Mouse (Mus musculus): ENCODE data around the gene Olfr1154. TPM values are rescaled to one million over a fixed set of nuclear protein-coding genes. Genes with fewer than 3 reads are reported as not detected.

The Olfr1154 gene
- total RNA-seq (2021), result not detected

- no peak for DNase-seq
- intact Hi-C loops (cut with DNase I), result no loop called here
Observed at GRCm38 (mm10) chr2:87905066-87905465, at the start of gene Olfr1154. Gene Olfr1154 (minus strand): TSS chr2:87905166.

DNA sequence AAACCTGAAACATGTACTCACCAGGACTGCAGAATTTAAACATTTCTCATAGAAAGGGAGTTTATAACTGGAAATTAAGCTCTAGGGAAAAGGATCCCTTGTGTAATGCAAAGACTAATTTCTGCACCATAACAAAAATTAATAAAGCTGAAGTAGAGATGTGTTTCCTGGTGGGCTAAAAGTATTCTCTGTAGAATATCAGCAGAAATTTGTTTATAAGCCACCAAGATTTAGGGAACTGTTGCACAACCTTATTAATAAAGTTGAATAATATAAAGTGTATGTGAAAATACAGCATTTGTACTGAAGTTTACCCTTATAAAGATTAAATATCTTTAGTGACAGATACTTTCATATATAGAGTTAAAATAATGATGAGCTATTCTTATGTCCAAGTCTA is 48.0 kb upstream of the Olfr1154 start, which contains the start of gene Olfr1156:
Gene Olfr1156 (minus strand): TSS at position 101 of the 400 bp plus-strand sequence.
- intact Hi-C loops (cut with DNase I), result no loop called here
- no peak for DNase-seq

DNA sequence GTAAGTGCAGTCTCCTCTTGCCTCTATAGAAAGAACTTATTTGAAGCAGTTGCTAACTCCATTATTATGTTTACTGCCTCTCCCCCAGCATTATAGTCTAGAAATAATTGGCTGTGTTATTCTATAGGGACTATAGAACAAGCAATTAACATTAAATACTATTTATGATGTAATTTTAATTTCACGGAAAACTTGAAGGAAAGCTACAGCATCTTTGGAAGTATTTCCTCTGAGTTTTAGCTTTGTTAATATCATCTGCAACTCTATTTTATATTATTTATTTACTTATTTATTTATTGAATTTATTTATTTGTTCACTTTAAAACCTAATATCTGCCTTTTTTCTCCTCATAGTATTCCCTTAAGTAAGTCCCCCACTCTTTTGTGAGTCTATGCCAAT is 40.1 kb upstream of the Olfr1154 start, which contains the start of gene Olfr1155:
Gene Olfr1155 (minus strand): TSS at position 101 of the 400 bp plus-strand sequence.
- DNase-seq, result no peak
- intact Hi-C loops (cut with DNase I), result no loop called here

DNA sequence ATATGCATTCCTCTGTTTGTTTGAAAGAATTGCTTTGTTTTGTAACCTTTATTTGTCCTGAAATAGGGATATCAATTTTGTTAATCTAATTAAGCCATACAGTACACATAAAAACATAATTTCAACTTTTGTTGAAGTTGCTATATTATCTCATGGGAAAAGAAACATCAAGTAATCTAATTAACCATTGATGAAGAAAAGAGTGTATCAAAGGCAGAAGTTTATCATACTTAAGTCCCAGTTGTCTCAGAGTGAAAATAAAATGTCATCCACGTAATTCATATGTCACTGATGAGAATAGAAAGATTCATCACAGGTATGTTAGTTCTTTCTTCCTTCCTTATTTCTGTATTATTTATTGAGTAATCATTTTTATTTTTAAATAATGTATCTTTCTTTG is 10.3 kb downstream of the Olfr1154 start, which contains the start of gene Olfr1153:
Gene Olfr1153 (plus strand): TSS at position 301 of the 400 bp plus-strand sequence.
- intact Hi-C loops (cut with DNase I), result no loop called here
- DNase-seq, result no peak

DNA sequence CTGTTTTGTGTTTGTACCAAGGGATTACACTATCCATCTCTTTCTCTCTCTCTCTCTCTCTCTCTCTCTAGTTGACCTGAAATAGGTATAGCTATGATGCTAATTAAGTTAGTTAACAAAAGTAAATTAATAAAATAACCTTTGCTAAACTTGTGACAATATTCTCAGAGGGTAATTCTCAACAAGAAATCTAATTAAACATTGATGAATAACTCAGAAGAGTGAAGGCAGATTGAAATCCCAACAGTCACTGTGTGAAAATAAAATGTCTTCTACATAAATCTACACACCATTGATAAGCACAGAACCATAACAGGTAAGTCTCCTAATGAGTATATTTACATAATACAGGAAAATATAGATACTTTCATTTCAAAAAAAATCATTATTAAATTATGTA is 38.8 kb downstream of the Olfr1154 start, which contains the start of gene Olfr1152:
Gene Olfr1152 (plus strand): TSS at position 301 of the 400 bp plus-strand sequence.
- DNase-seq, result no peak
- intact Hi-C loops (cut with DNase I), result no loop called here

DNA sequence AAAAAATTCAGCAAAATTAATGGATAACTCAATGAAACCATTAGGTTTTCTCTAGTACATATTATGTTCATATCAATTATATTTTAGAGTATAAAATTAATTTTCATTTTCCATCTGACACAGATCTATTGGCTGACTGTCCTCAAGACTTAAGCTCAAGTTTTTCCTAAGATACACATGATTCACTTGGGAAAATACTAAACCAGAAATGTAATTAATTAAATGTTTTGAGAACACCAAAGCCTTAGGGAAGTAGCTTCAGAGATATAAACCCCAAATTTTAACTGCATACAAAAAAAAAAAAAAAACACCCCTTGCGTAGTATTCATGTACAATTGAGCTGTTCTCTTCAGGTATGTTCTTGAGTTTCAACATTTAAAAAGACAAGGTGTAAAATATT is 49.4 kb downstream of the Olfr1154 start, which contains the start of gene Olfr1151:
Gene Olfr1151 (plus strand): TSS at position 301 of the 400 bp plus-strand sequence.
- no peak for DNase-seq
- intact Hi-C loops (cut with DNase I), result no loop called here

Other genes starting within 250 kb of the Olfr1154 start
- not detected for gene Olfr1134, start 246.7 kb downstream of the Olfr1154 start, total RNA-seq (2021)
- gene Olfr1135, start 231.5 kb downstream of the Olfr1154 start, total RNA-seq (2021), result not detected
- gene Olfr1136, start 211.2 kb downstream of the Olfr1154 start, total RNA-seq (2021), result not detected
- not detected for gene Olfr1137, start 192.0 kb downstream of the Olfr1154 start, total RNA-seq (2021)
- gene Olfr1138, start 165.2 kb downstream of the Olfr1154 start, total RNA-seq (2021), result not detected
- not detected for gene Olfr1140, start 161.4 kb downstream of the Olfr1154 start, total RNA-seq (2021)
- not detected for gene Olfr1141, start 151.2 kb downstream of the Olfr1154 start, total RNA-seq (2021)
- not detected for gene Olfr152, start 125.7 kb downstream of the Olfr1154 start, total RNA-seq (2021)
- gene Olfr1143, start 104.6 kb downstream of the Olfr1154 start, total RNA-seq (2021), result not detected
- gene Olfr1145, start 95.3 kb downstream of the Olfr1154 start, total RNA-seq (2021), result not detected
- gene Olfr1148, start 74.6 kb downstream of the Olfr1154 start, total RNA-seq (2021), result not detected
- not detected for gene Olfr1150-ps1, start 61.2 kb downstream of the Olfr1154 start, total RNA-seq (2021)
- not detected for gene Olfr1151, start 49.3 kb downstream of the Olfr1154 start, total RNA-seq (2021)
- gene Olfr1152, start 38.7 kb downstream of the Olfr1154 start, total RNA-seq (2021), result not detected
- not detected for gene Olfr1153, start 10.2 kb downstream of the Olfr1154 start, total RNA-seq (2021)
- gene Olfr1155, start 40.0 kb upstream of the Olfr1154 start, total RNA-seq (2021), result not detected
- gene Olfr1156, start 47.9 kb upstream of the Olfr1154 start, total RNA-seq (2021), result under 1 TPM in 1 of 2 experiments, not detected in 1; 0.14 TPM
- gene Olfr1157, start 63.1 kb upstream of the Olfr1154 start, total RNA-seq (2021), result not detected
- gene Olfr74, start 69.5 kb upstream of the Olfr1154 start, total RNA-seq (2021), result not detected
- gene Olfr1158, start 84.9 kb upstream of the Olfr1154 start, total RNA-seq (2021), result not detected
- gene Olfr1160, start 103.1 kb upstream of the Olfr1154 start, total RNA-seq (2021), result not detected
- gene Olfr1161, start 117.6 kb upstream of the Olfr1154 start, total RNA-seq (2021), result not detected
- gene Olfr73, start 132.5 kb upstream of the Olfr1154 start, total RNA-seq (2021), result not detected
- gene Olfr1162, start 146.0 kb upstream of the Olfr1154 start, total RNA-seq (2021), result not detected
- gene Olfr1163, start 166.7 kb upstream of the Olfr1154 start, total RNA-seq (2021), result not detected
- not detected for gene Olfr1164, start 188.8 kb upstream of the Olfr1154 start, total RNA-seq (2021)
- not detected for gene Olfr1166, start 223.1 kb upstream of the Olfr1154 start, total RNA-seq (2021)

Measured in left cerebral cortex, postnatal 4 days (tissue).